Mouse (Mus musculus) ovary, postnatal 36 days (tissue): Measurements from ENCODE around the gene Igfals.

Experiments used
- DNase-seq: peaks from one replicate; pipeline ENCODE4 v3.0.0; 2022; ENCODE audit warnings: low spot score, mixed read lengths

The Igfals gene

DNA sequence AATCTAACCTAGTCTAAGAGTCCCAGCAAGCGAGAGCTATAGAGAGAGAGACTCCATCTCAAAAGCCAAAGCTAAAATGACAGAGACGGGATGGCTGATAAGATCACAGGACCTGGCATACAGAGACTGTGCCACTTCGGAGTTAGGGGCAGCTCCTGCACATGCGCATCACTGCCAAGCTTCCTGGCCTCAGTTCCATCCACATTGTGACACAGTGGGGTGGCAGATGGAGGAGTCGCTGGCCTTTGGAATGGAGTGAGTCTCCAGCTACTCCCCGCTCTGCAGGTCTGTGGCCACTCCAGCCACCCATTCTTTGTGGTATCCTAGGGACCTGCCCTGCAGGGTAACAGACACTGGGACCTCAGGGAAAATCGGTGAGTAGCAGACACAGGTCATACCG is at the start of gene Igfals:
TSS of gene Igfals (plus strand) at position 222 of the 400 bp plus-strand sequence.
- no peak for DNase-seq

DNA sequence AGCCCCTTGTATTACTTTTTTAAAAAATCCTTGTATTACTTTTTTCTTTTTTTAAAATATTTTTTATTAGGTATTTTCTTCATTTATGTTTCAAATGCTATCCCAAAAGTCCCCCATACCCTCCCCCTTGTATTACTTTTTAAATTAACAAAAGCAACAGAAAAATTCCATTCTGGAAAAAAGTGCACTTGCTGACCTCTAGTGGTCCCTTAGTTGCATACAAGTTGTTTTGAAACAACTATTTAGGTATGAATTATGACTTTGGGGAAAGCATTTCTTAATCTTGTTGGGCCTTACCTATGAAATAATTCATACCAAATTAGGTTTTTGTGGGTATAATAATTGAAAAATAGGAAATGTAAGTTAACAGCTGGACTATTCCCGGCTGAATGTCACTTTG is 48.3 kb upstream of the Igfals start:
- no peak for DNase-seq

DNA sequence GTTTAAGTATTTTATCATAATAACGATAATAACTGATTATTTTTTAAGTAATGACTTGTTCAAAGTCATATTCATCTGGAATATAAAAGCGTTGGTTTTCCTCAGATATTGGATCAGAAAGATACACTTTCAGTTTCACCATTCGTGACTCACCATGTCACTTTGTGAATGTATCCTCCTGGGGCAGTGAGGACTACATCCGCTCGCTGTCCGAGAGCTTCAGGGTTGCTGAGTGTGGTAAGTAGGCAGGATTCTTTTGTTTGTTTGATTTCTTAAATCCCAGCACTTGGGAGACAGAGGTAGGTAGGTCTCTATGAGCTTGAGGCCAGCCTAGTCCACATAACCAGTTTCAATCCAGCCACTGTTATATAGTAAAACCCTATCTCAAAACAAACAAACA is 47.6 kb upstream of the Igfals start:
- DNase-seq = no peak

DNA sequence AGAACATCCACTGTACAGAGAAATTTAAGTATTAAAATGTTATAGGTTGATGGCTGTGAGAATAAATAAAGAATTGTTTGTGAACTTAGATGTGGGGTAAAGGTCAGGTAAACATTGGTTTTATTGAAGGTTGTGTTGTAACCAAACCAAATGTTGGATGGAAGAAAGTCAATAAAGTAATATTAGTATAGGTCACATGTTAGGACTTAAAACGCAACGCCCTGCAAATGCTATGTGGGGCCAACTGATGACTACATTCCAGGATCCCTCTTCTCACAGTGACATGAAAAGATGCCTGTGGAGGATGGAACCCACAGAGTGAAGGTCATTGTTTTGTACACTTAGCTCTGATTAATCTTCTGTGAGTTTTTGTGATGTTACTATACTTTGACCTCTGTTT is 46.3 kb upstream of the Igfals start:
- no peak for DNase-seq

DNA sequence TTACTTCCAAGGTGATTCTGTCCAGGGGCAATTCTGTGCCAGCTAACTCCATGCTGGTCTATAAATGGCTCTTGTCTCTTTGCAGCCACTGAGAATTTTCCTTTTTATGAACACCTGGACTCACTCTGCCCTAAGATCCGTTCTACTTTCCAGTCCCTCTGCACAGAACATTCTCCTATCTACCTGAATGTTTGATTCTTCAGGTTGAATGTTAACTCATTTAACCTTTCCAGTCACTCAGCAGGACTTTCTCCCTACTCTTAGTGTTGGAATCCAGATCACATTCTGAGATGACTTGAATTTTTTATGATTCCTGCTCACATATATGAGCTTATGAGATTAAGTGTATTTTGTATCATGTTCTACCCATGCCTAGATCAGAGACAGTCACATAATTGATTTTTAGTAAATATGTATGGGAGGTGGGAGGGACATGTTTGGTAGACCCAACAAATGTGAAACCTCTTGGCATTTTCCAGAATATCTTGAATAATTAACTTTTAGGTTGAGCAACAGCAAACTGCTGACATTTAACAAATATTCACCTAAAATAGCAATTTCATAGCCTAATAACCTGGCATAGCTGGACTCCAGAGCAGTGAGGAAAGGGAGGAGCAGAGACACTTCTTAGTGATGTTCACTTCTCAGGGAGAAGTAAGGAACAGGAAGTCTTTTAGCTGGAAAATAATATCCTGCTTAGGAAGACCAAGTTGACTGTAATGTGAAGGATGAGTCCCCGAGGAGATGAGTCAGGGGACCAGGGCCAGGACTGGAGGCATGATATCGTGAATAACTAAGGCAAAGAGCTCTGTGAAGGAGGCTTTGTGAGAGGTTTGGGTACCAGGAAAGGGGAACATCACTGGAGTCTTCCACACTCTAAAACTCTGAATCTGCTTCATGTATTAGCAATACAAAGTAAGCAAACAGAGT is 44.2 kb upstream of the Igfals start:
- no peak for DNase-seq

DNA sequence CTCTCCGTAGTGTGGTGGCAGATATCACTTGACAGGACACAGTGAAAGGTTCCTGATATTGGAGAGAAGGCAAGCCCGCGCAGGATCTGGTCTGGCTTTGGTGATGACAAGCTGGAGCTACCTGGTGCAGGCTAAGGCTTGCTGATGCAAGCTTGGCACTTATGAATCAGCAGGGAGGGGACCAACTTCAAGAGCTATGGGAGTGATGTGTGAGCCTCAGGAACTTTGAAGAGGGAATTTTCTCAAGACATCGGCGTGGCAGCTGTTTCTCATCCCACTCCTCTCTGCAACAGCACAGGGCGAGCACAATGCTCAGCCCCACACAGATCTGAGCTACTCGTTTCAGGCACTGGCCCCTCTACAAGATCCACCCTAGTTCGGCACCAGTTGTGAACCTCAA is 26.0 kb upstream of the Igfals start, which contains the start of gene Hagh:
TSS of gene Hagh (plus strand) at position 302 of the 400 bp plus-strand sequence.
- DNase-seq = no peak

DNA sequence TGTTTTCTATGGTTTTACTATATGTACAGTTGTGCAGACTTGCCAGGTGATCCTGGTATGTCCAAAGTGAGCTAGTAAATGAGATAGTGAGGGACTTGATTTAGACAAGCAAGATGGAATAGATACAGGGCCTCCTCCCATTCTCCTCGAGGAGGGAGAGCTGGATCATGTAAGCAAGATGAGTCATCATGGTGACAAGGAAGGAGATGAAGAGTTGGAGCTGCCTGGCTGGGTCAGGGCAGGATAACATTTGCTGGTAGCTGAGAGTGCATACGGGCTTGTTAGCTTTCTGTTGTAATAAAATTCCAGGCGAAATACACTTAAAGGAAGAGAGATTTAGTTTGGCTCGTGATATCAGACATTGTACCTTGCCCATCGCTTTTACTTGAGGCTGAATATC is 25.5 kb upstream of the Igfals start:
- DNase-seq = no peak

DNA sequence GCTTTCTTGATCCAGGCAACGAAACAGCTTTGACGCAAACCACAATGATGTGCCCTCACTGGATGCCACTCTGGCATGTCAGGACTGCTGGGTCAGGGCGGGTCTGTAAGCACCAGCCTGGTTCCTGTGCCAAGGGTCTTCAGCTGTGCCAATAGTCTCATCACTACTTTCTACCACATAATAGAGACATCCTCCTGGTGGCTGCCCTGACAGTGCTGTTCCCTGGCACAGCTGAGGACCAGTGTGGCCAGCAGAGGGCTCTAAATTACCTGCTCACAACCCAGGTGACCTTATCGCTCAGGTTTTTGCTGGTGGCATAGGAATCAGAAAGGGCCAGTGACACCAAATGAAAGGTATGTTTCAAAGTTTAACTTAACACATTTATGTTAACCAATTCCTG is 24.7 kb upstream of the Igfals start:
- no peak for DNase-seq

DNA sequence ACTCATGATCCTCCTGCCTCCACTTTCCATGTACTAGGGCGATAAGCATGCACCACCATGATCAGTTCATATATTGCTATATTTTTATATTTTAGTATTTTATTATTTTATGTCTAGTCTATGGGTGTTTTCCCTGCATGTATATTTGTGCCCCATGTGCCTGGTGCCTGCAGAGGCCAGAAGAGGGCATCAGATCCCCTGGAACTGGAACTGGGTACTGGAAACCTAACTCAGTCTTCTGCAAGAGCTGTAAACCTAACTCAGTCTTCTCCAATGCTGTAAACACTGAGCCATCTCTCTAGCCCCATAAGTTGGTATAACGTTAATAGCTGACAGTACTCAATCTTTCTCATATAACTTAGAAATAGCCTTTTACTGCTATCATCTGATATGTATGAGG is 23.2 kb upstream of the Igfals start:
- no peak for DNase-seq

DNA sequence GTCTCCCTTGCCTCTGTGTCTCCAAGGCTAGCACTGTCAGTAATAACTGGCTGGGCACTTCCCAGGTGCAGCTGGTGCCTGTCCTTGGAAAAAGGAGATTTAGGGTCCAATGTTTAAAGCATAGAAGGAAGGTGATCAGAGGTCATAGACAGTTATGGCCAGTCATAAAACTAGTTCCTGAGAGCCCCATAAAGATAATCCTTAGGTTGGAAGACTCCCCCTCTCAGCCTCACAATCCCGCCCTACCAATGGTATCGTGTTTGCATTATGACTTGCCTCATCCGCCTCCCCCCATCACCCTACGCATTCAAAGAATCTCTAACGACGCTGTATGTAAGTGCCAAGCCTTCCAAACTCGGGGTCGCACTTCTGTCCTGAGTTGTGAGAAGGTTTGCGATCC is 21.3 kb upstream of the Igfals start:
- DNase-seq = no peak

DNA sequence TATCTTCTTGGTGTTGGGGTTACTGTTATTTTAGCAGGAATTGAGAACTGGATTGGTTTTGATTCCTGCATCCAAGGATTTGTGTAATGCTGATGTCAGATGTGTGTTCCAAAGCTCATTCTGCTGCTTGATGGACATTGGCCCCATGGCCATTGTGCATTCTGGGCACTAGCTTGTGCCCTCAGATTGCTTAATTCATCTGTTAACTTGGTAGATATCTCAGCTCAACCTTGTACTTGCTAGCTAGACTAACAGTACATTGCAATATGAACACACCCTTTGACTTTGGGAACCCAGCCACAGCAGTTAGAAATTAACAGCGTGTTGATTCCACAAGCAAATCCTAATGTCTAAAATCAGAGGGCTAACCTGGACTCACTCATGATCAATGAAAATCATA is 18.4 kb upstream of the Igfals start:
- DNase-seq = no peak

DNA sequence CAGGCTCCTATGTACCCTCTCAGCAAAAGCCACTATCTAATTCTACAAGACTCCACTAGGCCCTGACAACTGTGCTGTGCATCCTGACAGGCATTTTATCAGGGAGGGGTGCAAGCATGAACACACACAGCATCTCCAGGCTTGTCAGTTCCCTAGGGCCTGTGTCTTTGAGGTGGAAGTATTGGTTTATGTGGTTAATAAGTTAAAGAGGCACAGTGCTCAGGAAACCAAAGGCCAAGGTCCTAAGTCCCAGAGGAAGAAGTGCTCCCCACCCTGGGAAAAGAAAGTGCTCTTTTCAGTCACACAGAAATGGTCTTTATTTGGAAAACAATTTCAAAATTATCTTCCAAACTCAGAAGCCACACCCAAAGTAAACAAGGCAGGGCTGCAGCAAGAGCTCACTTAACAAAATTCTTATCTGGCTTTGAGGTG is 17.2 kb upstream of the Igfals start:
- DNase-seq = no peak

DNA sequence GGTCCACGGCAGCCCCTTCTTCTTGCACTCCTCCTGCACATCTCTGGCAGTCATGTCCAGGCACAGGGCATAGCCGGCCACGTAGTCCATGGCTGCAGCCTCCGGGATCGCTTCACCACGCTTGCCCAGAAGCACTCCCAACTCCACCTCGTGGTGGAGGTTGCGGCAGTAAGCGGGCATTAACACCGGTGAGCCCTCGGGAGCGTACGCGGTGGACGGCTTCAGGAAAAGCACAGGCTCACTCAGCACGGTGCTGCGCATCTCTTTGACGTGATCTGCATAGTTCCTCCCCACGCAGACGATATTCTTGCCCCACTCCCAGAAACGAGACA is 16.1 kb upstream of the Igfals start:
- no peak for DNase-seq

DNA sequence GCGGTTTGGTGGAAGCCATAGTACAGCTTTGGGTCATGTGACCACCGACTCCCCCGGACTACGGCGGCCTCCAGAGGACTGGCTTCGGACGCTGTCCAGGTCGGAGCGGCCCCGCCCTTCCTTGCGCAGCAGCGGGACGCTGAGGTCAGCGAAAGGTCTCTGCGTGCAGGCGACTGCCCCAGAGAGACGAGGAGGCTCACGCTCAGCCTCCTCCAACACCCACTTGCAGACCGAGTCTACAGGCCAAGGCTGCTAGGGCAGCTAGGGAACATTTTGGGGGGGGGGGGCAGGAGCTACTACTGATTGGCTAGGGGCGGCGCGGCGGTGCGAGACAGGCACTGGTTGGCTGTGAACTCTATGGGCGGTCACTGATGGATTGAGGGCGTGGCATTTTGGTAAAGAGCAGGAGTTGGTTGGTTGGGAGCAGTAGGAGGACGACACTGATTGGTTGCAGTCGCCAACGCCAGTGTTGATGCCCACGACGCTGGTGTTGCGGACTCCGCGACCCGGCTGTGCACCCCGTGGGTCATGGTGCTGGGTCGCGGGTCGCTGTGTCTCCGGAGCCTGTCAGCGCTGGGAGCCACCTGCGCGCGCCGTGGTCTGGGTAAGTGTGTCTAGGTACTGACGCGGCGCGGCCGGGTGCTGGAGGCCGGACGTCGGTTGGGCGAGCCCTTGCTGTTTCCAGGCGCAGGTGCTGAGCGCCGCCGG is 15.6 kb upstream of the Igfals start, which contains the start of gene Fahd1:
TSS of gene Fahd1 (minus strand) at position 300 of the 708 bp plus-strand sequence.
- peak; percentile 92 for DNase-seq

DNA sequence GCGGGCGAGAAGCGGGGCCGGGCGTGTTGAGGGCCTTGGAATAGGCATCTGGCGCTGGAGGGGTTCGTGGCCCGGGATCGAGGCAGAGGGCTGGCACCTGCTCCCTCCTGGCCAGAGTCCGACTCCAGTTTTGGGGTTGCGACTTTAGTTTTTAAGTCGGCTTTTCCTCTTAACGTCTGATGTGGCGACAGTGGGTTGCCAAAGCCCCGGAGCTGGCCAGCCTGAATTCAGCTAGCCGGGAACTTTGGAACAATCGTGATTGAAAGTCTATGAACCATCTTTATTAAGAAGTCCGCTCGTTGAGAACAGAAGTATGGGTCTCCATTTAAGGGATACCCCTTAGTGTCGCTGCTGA is 15.0 kb upstream of the Igfals start:
- DNase-seq = no peak

DNA sequence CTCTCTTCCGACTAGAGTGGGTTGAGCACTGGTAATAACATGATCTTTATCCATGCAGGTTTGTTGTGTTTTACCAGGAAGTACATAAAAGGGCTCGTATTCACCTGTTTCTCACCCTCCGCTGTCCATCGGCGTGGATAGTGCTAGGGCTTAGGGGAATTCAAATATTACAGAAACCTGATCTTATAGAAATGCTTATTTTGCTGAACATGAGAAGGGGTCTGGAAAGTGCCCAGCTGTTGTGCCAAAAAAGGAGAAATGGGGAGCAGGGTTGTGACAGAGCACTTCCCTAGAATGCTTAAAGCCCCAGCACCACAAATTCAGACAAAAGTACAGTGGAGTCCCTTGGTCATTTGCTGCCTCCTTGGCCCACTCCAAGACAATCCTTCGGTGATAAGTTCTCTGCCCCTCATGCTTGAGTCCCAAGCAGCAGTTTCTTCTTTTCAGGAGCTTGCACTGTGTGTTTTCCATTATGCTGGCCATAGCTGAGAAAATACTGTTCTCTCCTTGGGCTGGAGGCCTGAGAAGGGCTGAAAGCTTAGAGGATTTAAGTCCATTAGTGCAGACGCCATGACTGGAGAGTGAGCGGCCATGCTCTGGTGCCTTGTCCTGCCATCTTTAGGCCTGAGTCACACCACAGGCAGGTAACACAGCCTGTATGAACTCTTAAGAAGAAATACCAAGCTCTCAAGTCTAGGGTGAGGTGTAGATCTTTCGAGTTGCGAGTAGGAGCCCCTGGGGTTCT is 14.2 kb upstream of the Igfals start:
- no peak for DNase-seq

DNA sequence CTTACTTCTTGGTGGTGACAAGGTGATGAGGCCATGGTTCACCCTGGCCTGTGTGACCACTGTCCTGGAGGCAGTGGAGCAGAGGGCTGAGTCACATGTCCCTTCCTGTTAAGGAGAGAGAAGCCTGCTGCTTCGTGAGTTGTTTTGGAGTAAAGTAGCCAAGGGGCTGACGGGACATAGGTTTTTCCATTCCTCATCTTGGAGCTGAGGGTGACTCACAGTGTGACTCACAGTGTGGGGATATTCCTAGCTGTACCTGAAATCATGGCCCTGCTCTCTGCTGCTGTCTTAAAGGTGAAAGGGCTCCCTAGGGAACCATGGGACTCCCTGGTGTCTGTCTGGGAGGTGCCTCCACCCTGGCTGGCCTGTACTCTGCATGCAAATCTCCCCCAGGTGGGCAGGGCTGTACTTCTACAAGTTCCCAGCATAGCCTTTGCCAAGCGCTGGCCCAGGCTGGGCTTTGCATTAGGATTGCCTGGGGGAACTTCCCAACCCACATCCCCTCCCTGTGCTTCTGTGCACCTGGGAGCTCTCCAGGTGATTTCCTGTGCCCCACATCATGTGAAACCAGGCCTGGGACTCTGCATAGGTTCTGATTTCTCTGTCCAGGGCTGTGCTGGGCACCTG is 9.8 kb upstream of the Igfals start:
- DNase-seq = no peak

DNA sequence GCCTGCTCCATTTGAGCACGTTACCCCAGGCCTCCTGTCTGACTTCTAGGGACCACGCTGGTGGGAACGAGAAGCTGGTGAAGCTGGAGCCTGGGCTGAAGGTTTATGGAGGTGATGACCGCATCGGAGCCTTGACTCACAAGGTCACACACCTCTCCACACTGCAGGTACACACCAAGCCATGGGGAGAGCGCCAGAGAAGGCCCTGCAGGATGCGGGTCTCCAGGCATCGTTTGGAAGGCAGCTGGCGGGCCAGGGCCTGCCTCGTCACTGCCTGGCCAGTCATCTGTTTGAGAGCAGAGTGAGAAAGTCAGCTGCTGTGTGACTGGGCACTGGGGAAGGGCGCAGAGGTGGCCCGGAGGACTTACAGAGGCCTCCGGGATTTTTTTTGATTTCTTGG is 9.2 kb upstream of the Igfals start:
- no peak for DNase-seq

DNA sequence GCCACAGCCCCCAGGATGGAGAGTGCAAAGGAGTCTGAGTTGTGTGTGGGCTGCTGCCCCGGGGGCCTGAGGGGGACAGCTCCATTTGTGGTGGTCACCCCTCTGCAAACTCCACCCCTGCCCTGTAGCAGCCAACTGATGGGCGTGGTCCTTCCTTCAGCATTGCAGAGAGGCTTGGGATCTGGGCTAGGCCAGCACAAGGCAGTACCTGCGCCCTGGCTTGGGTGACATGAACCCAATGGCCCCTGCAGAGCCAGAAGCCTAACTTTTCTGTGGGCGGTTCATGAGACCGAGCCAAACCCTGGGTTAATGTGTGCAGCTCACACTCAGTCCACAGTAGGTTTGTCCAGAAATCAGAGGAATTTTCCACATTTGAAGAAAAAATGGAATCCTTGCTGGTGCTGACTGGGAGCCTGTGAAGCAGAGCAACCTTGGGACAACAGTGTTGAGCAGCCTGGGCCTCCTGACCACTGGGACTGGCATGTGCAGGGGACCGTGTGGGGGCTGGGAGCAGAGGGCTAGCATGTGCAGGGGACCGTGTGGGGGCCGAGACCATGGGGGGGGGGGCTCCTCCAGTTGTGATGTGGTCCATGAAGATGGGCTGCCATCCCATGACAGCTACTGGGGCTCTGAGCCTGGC is 7.8 kb upstream of the Igfals start:
- no peak for DNase-seq

DNA sequence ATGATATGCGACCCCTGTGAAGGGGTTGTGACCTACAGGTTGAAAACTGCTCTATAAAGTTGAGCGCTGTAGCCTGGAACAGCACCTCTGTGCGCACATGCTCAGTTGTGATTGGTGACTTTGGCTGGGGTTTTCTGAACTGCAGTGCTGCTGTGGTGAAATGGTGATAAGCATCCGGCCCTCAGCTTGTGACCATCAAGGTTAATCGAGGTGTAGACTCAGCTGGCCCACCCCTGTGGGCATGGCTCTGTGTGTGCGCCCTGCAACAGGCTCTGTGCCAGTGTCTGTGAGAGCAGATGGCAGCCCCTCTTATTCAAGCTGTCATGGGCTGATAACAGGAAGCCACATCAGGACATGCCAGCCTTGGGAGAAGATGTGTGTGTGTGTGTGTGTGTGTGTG is 6.8 kb upstream of the Igfals start:
- DNase-seq = no peak

DNA sequence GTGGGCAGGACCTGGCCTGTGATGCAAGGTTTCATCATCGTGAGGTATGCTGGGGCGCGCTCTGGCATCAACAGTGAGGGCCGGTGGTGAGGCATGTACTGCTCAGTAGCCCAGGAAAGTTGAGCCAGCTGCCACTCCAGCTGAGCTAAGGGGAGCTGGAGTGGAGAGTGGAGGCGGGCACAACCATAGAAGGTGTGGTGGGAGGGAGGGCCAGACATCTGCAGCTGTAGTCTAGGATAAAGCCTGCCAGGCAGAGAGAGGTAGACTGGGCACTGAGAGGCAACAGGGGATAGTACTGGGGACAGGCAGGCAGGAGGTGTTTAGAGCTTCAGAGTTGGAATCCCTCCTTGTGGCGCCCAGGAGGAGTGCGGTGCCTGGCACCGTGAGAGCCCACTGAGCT is 5.7 kb upstream of the Igfals start:
- no peak for DNase-seq

DNA sequence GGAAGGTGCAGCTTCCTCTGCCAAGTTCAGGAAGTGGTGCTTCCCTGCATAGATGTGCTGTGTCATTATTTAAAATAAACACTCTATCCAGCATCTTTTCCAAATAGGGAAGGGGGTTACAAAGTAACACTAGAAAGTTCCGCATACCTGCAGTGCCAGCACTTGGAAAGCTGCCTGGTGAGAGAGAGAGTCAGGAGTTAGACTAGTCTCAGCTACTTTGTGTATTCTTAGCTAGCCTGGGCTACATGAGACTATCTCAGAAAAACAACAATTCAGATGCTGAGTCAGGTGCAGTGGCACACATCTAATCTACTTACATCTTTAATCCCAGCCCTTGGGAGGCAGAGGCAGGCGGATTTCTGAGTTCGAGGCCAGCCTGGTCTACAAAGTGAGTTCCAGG is 4.0 kb upstream of the Igfals start:
- DNase-seq = no peak
